Mouse (Mus musculus): Measurements from ENCODE around the gene Pcyt1b. TPM values are rescaled to one million over a fixed set of nuclear protein-coding genes. Genes with fewer than 3 reads are reported as not detected.
A peak's percentile ranks its signal among the peaks of the same experiment; 100 is the strongest.

Pcyt1b gene
- total RNA-seq, 1 experiment from 2014 or later: 7.2 TPM

GRCm38 (mm10) chrX:93729529-93729928, 74.9 kb downstream of the Pcyt1b start:
- ATAC-seq (replicated peaks; ENCODE audit: low read depth, poor library complexity, severe bottlenecking): no peak

GRCm38 (mm10) chrX:93730854-93731253, 76.2 kb downstream of the Pcyt1b start:
- no peak for ATAC-seq (replicated peaks; ENCODE audit: low read depth, poor library complexity, severe bottlenecking)

- ATAC-seq (replicated peaks; ENCODE audit: low read depth, poor library complexity, severe bottlenecking): no peak
Observed at GRCm38 (mm10) chrX:93732407-93732806, 77.7 kb downstream of the Pcyt1b start.

DNA sequence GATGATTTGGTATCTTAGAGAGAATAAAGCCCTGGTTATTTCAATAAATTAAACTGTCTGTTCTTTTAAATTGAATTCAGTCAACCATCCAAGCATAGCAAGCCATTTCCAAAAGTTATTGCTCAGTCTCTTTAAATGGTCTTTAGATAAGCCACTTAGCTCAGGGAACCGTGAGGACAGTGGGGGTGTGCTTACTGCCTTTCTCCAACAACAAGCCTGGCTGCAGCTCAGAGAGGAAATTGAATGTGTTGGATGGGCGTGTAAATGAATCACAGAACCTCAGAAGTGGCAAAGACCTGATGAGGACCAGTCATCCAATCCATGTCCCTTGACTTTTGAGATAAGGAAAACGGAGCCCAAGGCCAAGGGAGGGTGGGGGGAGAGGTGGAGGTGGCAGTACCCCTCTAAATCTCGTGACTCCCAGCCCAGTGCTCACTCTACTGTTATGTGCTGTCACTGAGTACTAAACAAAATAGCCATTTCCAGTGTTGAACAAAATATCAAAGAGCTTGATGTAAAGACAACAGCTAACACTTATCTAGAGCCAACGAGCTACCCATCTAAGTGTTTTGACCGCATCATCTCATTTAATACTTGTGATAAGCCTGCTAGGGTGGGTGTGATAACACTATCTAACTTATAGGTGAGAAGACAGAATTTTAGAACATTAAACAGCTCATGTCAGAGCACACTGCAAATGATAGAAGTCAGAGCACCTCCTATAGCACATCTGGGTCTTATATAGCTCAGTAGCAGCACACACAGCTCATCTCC, 78.5 kb downstream of the Pcyt1b start:
- no peak for ATAC-seq (replicated peaks; ENCODE audit: low read depth, poor library complexity, severe bottlenecking)

DNA sequence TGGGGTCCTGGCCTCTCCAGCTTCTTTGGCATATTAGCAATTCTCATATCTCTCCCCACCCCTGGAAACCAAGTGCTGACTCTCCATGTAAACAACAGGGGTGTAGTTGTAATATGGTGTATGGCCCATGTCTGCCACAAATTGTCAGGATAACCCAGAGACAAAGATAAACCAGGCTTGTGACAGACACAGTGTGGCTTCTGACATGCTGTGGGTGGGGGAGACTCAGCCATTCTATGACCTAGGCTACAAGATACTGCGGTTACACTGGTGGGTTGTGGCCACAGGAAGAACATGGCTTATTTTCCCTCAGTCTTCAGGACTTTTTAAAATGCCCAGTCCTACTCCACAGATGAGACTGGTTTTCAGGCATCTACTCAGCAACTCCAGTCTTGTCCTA, 94.5 kb downstream of the Pcyt1b start:
- ATAC-seq (replicated peaks; ENCODE audit: low read depth, poor library complexity, severe bottlenecking): peak; percentile 60; the same call in 1 of the 2 replicates

- ATAC-seq (replicated peaks; ENCODE audit: low read depth, poor library complexity, severe bottlenecking): 0 out of 2 replicates have a peak, but pooled peaks have one; percentile 32
Observed at GRCm38 (mm10) chrX:93750566-93750965, 95.9 kb downstream of the Pcyt1b start.

DNA sequence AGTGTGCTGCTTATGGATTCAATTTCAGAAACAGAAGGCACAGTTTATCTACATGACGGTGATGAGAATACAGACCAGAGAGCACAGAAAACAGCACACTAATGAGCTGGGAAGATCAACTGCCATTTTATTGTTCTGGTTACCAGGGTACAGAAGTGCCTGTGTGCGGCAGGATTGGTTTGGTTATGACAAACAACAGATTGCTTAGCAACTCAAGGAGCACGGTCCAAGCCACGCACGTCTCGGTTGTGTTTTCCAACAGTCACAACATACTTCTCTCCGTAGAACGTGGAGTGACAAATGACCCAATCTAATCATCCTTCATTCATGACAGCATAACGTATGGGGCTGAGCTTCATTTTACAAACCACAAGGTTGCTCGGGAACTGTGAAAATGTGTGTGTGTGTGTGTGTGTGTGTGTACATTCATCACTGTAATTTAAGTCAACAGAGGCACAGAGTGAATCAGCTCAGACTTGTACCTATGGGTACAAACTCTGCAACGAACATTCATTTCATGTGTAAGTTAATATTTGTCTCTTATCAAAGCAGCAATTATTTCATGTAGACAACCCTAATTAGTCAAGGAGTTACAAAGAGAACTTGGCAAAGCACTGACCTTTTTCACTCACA, 100.7 kb downstream of the Pcyt1b start:
- no peak for ATAC-seq (replicated peaks; ENCODE audit: low read depth, poor library complexity, severe bottlenecking)

DNA sequence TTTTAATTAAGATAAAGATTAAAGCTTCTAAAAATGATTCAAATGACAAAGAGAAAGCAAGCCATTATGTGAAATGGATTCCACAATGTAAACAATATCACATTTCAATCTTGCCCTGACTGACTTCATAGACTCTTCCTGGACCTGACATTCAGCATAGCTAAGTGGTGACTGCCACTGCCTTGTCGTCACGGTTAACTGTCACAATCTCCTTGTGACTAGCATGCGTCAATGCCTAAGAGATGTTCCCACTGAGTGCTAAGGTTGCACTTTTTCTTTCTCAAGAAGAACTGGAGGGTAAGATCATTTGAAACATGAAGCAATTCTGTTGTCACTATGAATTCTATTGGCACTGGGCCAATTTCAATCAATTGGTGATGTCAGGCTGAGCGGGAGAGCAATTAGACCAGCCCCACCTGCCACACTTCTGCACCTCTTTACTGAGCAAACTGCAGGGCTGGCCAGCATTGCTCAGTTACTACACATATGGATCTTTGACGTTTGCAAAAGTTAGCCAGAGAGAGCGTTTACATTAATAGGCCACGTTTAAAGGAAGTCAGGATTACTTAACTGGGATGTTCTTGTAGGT, 102.3 kb downstream of the Pcyt1b start:
- no peak for ATAC-seq (replicated peaks; ENCODE audit: low read depth, poor library complexity, severe bottlenecking)

GRCm38 (mm10) chrX:93760770-93761169, 106.1 kb downstream of the Pcyt1b start:
- no peak for ATAC-seq (replicated peaks; ENCODE audit: low read depth, poor library complexity, severe bottlenecking)

DNA sequence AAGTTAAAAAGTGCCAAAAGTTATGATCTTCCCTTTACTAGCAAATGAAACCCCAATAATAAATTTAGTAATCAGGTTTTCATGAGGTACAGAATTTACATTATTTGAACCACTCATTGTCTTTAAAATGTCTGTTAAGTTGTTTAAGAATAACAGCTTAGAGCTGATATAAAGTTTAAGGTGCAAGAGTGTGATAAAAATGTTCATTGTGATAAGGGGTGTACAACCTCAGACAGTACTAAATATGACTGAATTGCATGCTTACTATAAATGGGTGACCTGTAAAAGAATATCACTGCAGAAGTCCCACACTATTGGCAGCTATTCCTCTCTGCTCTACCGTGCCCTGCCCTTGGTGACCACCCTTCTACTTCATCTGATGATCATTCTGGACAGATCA, 134.9 kb downstream of the Pcyt1b start:
- ATAC-seq (replicated peaks; ENCODE audit: low read depth, poor library complexity, severe bottlenecking): no peak

DNA sequence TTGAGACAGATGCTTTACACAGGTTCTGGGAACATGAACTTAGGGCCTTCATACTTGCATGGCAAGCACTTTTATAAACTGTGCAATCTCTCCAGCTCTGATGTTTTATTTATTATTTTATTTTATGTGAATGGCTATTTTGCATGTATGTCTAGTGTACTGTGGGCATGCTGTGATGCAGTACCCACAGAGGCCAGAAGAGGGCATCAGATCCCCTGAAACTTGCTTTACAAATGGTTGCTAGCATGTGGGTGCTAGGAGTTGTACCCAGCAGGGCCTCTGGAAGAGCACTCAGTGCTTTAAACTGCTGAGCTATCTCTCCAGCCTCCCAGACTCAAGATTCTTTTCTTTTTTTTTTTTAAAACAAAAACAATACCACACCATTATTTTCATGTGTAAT, 138.5 kb downstream of the Pcyt1b start:
- ATAC-seq (replicated peaks; ENCODE audit: low read depth, poor library complexity, severe bottlenecking): peak; percentile 74

Other genes starting within 250 kb of the Pcyt1b start
- gene Pola1, start 22.7 kb upstream of the Pcyt1b start, total RNA-seq (2017): 144 and 170 TPM in 2 replicates
- 57.8 and 61.8 TPM in 2 replicates for gene Pdk3, start 177.3 kb downstream of the Pcyt1b start, total RNA-seq (2017)